Mouse (Mus musculus): Measurements from ENCODE around the gene Bicc1.

DNA sequence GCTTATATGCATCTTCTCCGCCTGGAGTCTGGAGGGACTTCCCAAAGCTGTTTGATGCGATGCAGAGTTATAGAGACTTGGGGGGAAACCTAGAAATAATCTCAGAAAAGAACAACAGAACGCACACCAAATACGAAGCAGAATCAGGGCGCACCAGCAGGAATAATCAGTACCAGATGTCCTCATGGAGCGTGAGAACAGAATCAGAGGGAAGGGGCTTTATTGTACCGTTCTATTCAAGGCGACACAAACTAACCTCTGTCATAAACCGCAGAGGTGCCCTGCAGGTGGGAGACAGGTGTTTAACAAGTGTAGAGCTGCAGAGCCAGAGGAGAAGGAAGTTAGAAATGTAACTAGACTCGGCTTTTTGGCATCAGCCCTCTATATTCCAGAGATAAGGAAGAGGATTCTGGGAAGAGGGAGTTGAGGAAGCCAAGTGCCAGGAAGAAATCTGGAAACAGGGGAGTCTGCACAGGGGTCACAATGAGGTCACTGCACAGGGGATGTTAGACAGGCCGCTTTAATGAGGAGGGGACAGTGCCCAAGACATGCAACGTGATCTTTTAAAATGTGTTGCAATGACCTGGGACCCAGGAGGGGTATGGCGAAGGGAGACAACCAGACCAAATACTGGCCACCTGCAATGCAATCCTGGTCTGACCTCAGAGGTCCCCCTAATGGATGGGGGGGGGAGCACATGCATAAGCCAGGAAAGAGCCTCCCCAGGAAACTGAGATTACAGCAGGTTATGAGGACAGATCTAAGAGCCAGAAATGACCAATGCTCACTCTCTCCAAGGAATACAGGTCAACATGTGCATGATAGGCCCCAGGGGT lies 190.4 kb downstream of the Bicc1 start:
- no peak for TF ChIP-seq CTCF (IDR thresholded peaks at IDR 0.05; ENCODE audit: borderline replicate concordance, control insufficient read depth, extremely low read depth, insufficient read depth, low read length, poor library complexity)
- TF ChIP-seq POLR2A (IDR thresholded peaks at IDR 0.05; ENCODE audit: control insufficient read depth, extremely low read depth, insufficient read depth, low read length, poor library complexity), result no peak
